Mouse (Mus musculus): ENCODE measurements at regions not wholly inside any gene's neighbourhood (a gene's known extent, or its start where the extent isn't known, plus 50 kb on each side); places are given as distances from the start of the nearest gene placed in this dataset.

DNA sequence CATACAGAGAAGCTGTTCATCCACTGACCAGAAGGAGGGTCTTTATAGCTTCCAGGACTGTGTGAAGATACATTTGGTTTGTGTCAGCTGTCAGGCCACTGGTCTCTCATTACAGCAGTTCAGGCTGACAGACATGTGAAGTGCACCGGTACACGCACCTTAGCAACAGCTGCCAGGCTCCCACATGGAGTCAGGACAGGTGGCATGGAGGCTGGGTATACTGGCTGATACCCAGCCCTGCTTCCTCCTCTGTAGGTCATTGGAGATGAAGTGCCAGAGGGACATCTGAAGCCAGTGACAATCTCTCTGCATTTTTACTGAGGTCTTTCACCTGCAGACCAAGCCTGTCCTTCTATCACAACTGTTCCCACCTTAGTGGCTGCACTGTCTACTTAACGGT lies 146.2 kb downstream of the Sec61b start:
- DNase-seq, result peak; percentile 17 to 29
- intact Hi-C loops (cut with DNase I), result no loop called here

- intact Hi-C loops (cut with DNase I), result no loop called here
- no peak for DNase-seq
Observed at GRCm38 (mm10) chr4:47622851-47623743, 148.6 kb downstream of the Sec61b start.

GRCm38 (mm10) chr4:47630006-47630405 lies 155.5 kb downstream of the Sec61b start:
- intact Hi-C loops (cut with DNase I), result no loop called here
- DNase-seq, result no peak

- no peak for DNase-seq
- intact Hi-C loops (cut with DNase I), result no loop called here
Observed at GRCm38 (mm10) chr4:47630427-47630826, 156.0 kb downstream of the Sec61b start.

- DNase-seq, result no peak
- intact Hi-C loops (cut with DNase I), result no loop called here
Observed at GRCm38 (mm10) chr4:47638876-47639494, 164.5 kb downstream of the Sec61b start.

DNA sequence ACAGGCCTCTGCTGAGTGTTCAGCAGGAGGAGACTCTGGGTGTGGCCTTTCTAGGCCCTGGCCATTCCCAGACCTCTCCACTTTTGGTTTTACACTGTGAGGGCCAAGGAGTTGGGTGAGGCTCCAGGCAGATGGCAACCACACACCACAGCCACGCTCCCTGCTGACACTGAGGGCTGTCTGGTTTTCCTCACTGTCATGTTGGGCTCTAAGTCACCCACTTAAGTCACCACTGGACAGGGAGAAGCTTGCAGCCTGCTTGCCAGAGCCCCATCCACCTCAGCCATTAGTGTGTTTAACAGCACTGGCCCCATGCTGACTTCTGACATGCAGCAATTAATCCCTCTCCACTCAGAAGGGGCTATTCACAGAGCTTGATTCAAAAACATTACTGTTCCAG lies 170.6 kb downstream of the Sec61b start:
- intact Hi-C loops (cut with DNase I), result no loop called here
- DNase-seq, result no peak

DNA sequence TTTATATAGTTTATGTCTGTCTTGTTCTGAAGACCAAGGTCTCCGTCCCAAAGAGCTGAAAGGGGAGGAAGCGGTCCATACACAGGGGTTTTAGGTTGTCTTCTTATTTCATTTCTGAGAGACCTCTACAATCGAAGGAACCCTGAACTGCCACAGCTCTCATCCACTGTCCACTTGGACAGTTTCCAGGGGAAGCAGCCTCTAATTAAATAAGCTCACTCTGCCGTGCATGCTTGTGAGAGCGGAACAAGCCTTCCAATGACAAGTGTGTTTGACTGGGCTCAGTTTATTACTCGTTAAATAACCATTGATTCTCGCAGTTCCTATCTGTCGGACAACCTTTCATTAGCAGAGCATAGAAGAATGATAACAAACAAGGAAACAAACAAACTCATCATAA lies 174.2 kb downstream of the Sec61b start:
- intact Hi-C loops (cut with DNase I), result no loop called here
- no peak for DNase-seq

DNA sequence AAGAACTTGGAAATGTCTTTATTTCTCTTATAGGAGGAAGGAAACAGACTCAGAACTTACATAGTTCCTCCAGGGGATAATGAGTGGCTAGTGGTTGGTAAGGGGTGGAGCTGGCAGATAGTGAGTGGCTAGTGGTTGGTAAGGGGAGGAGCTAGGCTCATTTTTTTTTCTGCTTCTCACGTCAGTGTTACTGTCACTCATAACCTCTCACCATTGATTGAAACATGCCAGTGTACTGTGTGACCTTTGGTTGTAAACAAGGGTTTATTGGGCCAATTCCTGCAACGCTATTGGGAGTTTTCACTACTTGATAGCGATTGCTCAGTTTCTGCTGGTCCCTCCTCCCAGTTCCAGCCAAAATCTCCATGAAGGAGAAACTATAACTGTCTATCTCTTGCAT lies 175.5 kb downstream of the Sec61b start:
- intact Hi-C loops (cut with DNase I), result no loop called here

GRCm38 (mm10) chr4:47651521-47651920 lies 177.1 kb downstream of the Sec61b start:
- intact Hi-C loops (cut with DNase I), result no loop called here
- DNase-seq, result no peak

More for the DNA sequence above, 175.5 kb downstream of the Sec61b start:
- DNase-seq, result no peak

GRCm38 (mm10) chr4:47653143-47653542 lies 178.7 kb downstream of the Sec61b start:
- no peak for DNase-seq
- intact Hi-C loops (cut with DNase I), result no loop called here

GRCm38 (mm10) chr4:47669519-47669918 lies 195.1 kb downstream of the Sec61b start:
- intact Hi-C loops (cut with DNase I), result no loop called here

GRCm38 (mm10) chr4:47670476-47670875 lies 196.0 kb downstream of the Sec61b start:
- DNase-seq, result peak; percentile 27 to 47
- intact Hi-C loops (cut with DNase I), result loop anchor here (5.0 kb wide), 2 partner anchors 78 to 173 kb away; no protein-coding TSS in a partner anchor

More at GRCm38 (mm10) chr4:47669519-47669918, 195.1 kb downstream of the Sec61b start:
- DNase-seq, result no peak

- intact Hi-C loops (cut with DNase I), result loop anchor here (1.0 to 5.0 kb wide), 3 partner anchors 79 to 372 kb away; no protein-coding TSS in a partner anchor
- DNase-seq, result no peak
Observed at GRCm38 (mm10) chr4:47671362-47671761, 196.9 kb downstream of the Sec61b start.

DNA sequence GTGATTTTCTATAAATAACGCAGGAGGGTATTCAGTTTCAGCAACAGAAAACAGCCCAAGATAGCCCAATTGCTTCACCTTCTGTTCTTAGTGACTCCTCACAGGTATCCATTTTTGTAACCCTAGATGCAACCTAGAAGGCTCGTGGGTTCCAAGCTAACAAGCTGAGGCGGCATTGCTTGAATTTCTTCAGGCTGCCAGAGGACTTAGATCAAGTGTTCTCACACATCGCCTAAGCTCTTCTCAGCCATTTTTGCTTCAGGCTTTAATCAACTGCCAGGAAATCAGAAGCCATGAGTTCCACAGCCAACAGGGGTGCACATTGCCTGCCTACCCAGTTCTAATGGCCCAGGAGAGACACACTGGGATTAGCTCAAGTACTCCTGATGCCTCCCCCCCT lies 206.7 kb downstream of the Sec61b start:
- intact Hi-C loops (cut with DNase I), result no loop called here

DNA sequence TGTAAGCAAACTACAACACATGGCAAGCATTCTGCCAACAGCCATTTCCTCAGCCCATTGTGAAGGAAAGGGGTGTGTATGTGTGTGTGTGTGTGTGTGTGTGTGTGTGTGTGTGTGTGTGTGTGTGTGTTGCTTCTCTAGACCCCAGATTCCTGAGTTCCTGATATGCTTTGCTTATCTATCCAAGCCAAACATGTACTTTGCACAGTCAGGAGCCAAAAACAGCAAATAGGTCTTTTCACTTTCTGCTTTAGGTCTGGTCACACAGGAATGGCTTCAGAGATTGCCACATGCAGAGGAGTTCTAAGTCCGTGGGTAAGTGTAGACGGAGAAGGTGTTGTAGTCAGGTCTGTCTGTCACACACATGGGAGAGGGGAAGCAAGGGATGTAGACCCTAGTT lies 216.7 kb downstream of the Sec61b start:
- intact Hi-C loops (cut with DNase I), result no loop called here
- DNase-seq, result no peak

More for the DNA sequence above, 206.7 kb downstream of the Sec61b start:
- no peak for DNase-seq

GRCm38 (mm10) chr4:47692654-47693053 lies 218.2 kb downstream of the Sec61b start:
- no peak for DNase-seq
- intact Hi-C loops (cut with DNase I), result no loop called here

DNA sequence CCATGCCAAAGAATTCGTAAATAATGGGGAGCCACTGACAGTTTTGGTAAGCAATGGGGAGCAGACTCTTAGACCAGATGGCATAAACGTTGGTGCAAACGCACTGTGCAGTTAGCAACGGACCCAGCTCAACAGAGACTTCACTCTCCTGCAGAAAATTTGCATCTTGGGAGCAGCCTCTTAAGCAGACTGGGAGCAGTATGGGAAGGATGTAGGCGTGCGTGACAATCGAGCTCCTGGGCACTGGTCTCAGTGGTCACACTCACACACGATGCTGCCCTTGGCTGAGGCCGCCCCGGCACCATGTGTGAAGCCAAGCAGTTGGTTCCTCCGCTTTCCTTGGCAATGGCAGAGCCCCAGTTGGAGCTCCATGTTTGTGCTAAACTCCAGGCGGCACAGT lies 218.8 kb downstream of the Sec61b start:
- no peak for DNase-seq
- intact Hi-C loops (cut with DNase I), result no loop called here

DNA sequence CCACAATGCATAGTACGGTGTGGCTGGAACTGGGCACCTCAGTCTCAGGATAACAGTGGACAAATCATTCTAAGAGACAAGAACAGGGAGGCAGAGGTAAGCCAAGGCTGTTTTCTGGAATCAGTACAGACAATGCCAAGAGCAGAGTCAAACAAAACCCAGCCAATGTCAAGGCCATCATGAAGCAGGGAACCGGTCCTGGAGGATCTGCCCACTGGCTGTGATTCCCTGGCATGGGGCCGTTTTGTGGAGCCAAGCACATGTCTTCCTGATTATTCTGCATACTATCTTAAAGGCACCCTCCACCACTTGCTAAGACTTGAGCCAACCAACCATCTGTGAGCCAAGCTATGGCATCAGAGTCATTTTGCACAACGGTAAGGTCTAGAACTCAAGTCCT lies 222.6 kb downstream of the Sec61b start:
- intact Hi-C loops (cut with DNase I), result no loop called here
- no peak for DNase-seq

DNA sequence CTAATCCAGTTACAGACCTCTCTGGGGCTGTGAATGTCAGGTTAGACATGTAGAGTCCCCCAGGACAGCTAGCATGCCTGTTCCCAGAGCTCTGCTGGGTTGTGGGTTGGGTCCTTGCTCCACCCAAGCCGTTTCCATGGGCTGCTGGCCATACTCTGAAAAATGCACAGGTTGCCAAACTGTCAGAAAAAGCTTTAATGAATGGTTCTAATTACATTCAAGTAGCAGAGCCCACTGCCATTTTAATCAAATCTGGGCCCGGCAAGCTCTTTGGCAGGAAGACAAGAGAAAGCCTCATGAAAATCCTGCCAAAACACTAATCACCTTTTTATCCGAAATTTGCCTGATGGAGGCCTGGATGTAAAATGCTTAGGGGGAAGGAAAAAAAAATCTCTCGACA lies 224.1 kb downstream of the Sec61b start:
- intact Hi-C loops (cut with DNase I), result no loop called here
- no peak for DNase-seq

- intact Hi-C loops (cut with DNase I), result no loop called here
Observed at GRCm38 (mm10) chr4:47698926-47699325, 224.5 kb downstream of the Sec61b start.

DNA sequence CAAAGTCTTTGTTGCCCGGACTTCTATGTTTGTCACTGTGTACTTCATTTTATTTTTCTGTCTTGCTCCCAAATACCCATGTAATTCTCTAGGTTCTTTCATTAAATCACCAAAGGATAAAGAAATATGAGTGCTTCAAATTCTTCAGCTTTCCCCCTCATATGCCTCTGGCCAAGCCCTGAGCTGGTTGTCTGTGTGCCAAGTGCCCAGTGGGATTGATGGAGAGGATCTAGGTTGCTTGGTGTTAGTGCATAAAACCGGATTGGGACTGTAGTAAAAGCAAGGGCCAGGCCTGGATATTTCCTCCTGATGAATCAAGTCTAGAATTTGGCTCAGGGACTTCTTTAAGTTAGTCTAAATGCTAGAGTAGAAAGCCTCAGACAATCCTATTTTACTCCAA lies 229.0 kb downstream of the Sec61b start:
- intact Hi-C loops (cut with DNase I), result no loop called here
- DNase-seq, result no peak

More at GRCm38 (mm10) chr4:47698926-47699325, 224.5 kb downstream of the Sec61b start:
- no peak for DNase-seq

DNA sequence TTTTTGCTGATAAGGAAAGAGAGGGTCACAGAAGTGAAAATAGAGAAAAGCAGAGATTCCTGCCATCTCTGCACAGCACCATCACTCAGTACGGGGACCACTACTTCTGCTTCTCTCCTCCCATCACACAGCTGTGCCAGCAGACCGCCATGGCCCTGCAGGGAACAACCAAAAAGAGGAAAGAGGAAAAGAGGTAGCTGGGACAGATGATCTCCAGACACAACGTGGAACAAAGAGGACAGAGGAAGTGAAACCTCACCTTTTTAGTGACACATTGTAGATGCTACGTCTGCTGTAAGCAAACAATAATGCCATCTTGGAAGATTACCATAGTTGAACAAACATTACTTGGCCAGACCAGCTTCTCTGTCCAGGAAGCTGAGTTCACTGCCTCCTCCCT lies 230.1 kb downstream of the Sec61b start:
- intact Hi-C loops (cut with DNase I), result no loop called here
- DNase-seq, result no peak
